Mouse (Mus musculus) frontal cortex, adult 2 months (tissue): ENCODE results near the gene Inka2. TPM values are rescaled to one million over a fixed set of nuclear protein-coding genes. Genes with fewer than 3 reads are reported as not detected.
A peak's percentile ranks its signal among the peaks of the same experiment; 100 is the strongest.

Source experiments
- DNase-seq, 2 experiments: peaks; one replicate each; pipeline ENCODE4 v3.0.0; 2022; ENCODE audit warnings: low spot score in 1 of 2; ENCODE audit errors: extremely low spot score in 1 of 2
- polyA plus RNA-seq: library from polyadenylated mRNA; depleted of rRNA; stranded (reverse); fragments of >200 nt; gene quantifications from 2 replicates; pipeline ENCODE4 v1.2.3, GENCODE M21; 2012

Gene Inka2
- polyA plus RNA-seq, 1 experiment: 52.9 TPM

GRCm38 (mm10) chr3:105720514-105720913, 16.1 kb downstream of the Inka2 start:
- no peak for DNase-seq

- DNase-seq: no peak
These were observed 17.3 kb downstream of the Inka2 start for GRCm38 (mm10) chr3:105721681-105722201.

GRCm38 (mm10) chr3:105722510-105722909, 18.1 kb downstream of the Inka2 start:
- DNase-seq: no peak

- DNase-seq: peak in 1 of 2 experiments; percentile 87
These were observed 21.6 kb downstream of the Inka2 start for GRCm38 (mm10) chr3:105726037-105726436.

GRCm38 (mm10) chr3:105732360-105732759, 28.0 kb downstream of the Inka2 start:
- no peak for DNase-seq

- DNase-seq: no peak
These were observed 29.1 kb downstream of the Inka2 start for GRCm38 (mm10) chr3:105733538-105733937.

- no peak for DNase-seq
These were observed 30.9 kb downstream of the Inka2 start for GRCm38 (mm10) chr3:105735285-105735684.

GRCm38 (mm10) chr3:105736148-105736547, 31.7 kb downstream of the Inka2 start:
- no peak for DNase-seq

- no peak for DNase-seq
These were observed 32.7 kb downstream of the Inka2 start for GRCm38 (mm10) chr3:105737070-105737469.

- DNase-seq: no peak
These were observed 33.3 kb downstream of the Inka2 start for GRCm38 (mm10) chr3:105737666-105738065.

GRCm38 (mm10) chr3:105746542-105746941, 42.1 kb downstream of the Inka2 start:
- DNase-seq: no peak

GRCm38 (mm10) chr3:105750810-105751209, 46.4 kb downstream of the Inka2 start:
- no peak for DNase-seq

- DNase-seq: no peak
These were observed 49.8 kb downstream of the Inka2 start for GRCm38 (mm10) chr3:105754184-105754583.

- no peak for DNase-seq
These were observed 50.7 kb downstream of the Inka2 start for GRCm38 (mm10) chr3:105755123-105755522.

GRCm38 (mm10) chr3:105756505-105756904, 52.1 kb downstream of the Inka2 start:
- no peak for DNase-seq

- DNase-seq: no peak
These were observed 53.1 kb downstream of the Inka2 start for GRCm38 (mm10) chr3:105757323-105758083.

- DNase-seq: no peak
These were observed 53.7 kb downstream of the Inka2 start for GRCm38 (mm10) chr3:105758098-105758497.

- no peak for DNase-seq
These were observed 54.3 kb downstream of the Inka2 start for GRCm38 (mm10) chr3:105758658-105759057.

- DNase-seq: no peak
These were observed 55.7 kb downstream of the Inka2 start for GRCm38 (mm10) chr3:105760063-105760462.

- DNase-seq: no peak
These were observed 58.9 kb downstream of the Inka2 start for GRCm38 (mm10) chr3:105763132-105763851.

- DNase-seq: no peak
These were observed 64.1 kb downstream of the Inka2 start for GRCm38 (mm10) chr3:105768529-105768928.

- DNase-seq: no peak
These were observed 65.0 kb downstream of the Inka2 start for GRCm38 (mm10) chr3:105769380-105769779.
